Mouse (Mus musculus) frontal cortex, postnatal 25 days (tissue): ENCODE data around the gene Atf6b.
A peak's percentile ranks its signal among the peaks of the same experiment; 100 is the strongest.

Source experiments
- DNase-seq, 2 experiments: peaks; one replicate each; pipeline ENCODE4 v3.0.0; 2022; ENCODE audit warnings: low spot score in 2 of 2

The Atf6b gene

DNA sequence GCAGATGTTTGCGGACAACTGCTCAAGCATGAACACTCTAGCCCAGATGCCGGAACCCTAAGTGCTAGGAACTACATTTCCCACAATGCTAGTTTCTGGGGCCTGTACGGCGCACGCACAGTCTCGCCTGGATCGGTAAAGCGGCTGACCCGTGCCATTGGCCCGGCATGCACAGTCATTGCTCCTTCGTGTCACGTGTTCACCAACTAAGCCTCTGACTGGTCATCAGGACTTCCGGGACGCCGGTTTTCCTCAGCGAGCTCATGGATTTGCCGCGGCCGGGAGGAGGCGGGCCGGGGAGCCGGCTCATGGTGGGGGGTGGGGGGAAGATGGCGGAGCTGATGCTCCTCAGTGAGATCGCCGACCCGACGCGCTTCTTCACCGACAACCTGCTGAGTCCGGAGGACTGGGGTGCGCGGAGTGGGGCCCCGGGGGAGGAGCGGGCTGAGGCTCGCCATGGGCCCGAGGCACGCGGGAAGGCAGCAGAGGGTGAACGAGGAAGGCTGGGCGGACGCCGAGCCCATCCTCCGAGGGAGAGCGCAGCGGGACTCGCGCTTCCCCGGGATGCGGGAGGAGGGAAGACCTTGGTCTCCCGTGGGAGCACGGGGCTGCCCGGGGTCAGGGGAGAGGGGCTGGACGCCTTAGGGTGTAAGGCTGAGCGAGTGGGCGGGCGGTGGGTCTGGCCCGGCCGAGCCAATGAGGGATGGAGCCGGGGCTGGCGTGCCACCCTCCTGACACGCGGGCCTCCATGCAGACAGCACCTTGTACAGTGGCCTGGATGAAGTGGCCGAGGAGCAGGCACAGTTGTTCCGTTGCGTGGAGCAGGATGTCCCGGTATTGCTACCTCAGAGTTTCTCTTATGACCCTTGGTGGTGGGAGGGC, at the start of gene Atf6b:
Atf6b (plus strand) TSS at position 241 of the 882 bp plus-strand sequence.
- DNase-seq: peak; percentile 82 to 94

DNA sequence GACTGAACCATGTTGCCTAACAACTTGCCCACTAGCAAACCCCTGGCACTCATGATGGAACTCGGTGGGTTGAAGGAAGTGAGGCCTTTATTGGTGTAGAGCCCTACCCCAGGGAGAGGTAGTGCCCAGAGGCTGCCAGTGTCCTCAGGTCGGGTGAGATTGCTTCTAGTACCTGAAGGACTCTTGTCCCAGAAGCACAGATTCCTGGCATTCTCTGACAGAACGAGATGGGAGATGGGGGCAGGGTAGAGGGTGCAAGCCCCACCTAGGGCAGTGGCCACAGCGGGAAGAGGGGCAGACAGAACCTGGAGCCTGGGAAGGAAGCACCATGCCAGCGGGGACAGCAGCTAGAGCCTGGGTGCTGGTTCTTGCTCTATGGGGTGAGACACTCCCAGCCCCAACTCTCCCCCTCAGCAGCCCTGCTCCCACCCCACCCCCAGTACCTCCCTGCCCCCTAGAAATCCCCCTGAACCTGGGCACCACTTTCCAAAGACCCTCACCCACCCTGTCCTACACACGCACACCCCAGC, 49.3 kb upstream of the Atf6b start, which contains the start of gene Ager:
Ager (plus strand) TSS at position 297 of the 530 bp plus-strand sequence.
- no peak for DNase-seq

DNA sequence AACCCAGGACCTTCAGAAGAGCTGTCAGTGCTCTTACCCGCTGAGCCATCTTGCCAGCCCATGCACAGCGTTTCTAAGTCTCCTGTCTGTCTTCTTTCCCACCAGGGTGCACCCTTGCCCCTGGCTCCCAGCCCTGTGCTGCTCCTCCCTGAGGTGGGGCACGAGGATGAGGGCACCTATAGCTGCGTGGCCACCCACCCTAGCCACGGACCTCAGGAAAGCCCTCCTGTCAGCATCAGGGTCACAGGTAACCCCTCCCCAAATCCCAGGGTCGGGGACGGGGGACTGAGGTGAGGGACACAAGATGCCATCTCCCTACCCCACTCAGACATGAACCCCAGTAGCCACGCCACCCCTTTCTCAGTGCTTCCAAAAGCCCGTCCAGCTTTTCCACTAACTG, 47.1 kb upstream of the Atf6b start:
- DNase-seq: no peak

DNA sequence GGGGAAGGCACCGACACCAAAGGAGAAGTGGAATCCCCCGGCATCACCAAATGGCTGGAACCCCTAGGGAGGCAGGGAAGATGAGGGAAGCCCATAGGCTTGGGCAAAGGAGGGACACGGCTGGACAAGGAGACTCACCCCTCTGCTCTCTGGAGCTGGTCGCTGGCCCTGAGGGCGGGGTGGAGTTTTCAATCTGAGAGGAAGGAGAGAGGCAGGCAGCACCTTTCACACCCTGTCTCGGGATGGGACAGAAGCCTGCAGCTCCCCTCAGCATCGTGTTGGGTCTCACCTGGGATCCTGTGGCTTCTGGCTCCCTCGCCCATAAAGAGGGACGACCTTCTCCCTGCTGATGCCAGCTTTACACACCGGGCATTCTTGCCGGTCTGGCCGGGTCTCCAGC, 45.1 kb upstream of the Atf6b start:
- DNase-seq: no peak

DNA sequence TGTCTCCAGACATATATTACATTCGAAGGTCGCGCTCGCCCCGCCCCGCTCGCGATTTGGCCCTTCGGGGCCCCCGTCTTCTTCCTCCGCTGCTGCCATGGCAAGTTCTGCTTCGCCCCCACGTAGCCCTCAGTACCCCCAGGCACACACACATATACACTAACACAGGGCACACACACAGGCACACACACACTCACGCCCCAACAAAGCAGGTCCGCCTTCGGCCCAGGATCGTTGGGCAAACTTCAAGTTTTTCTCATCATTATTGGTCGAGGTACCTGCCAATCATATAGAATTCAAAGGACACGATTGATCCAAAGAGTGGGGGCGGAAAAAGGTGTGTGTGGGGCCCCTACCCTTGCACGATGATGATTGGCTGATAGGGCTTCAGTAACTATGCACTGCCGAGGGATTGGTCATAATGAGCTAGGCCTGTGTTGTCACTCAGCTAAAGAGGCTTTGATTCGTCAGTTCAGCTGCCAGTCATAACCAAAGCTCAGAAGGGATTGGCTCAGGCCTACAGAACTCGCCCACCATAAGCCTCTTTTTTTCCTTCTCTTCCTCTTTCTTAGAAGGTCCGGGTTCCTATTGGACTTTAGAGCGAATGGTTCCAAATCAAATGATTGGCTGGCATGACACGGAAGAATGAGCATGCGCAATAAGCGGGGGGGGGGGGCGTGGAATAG, 43.4 kb upstream of the Atf6b start, which contains the start of gene Rnf5:
Rnf5 (minus strand) TSS at position 316 of the 686 bp plus-strand sequence.
- peak; percentile 98 to 99 for DNase-seq

DNA sequence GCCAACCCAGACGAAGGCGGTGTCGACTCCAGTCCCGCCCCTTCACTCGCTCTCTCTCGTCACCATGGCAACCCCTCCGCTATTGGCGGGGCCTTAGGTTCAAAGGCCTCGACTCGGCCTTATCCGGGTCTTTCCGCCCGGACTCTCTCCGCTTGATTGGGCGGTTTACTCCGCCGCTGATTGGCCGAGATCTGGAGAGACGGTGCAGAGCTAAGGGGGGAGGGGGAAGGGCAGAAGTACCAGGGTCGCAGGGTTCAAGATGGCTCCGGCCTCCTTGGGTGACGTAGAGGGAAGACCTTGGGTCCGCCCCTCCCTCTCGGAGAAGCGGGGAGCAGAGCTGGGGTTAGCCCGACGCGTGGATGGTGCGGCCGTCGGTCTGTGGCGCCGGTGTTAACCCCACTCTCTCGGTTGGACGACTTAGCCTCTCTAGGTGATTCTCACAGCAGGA, 42.9 kb upstream of the Atf6b start, which contains the start of gene Agpat1:
Agpat1 (plus strand) TSS at position 202 of the 448 bp plus-strand sequence.
- DNase-seq: peak; percentile 87 to 96

DNA sequence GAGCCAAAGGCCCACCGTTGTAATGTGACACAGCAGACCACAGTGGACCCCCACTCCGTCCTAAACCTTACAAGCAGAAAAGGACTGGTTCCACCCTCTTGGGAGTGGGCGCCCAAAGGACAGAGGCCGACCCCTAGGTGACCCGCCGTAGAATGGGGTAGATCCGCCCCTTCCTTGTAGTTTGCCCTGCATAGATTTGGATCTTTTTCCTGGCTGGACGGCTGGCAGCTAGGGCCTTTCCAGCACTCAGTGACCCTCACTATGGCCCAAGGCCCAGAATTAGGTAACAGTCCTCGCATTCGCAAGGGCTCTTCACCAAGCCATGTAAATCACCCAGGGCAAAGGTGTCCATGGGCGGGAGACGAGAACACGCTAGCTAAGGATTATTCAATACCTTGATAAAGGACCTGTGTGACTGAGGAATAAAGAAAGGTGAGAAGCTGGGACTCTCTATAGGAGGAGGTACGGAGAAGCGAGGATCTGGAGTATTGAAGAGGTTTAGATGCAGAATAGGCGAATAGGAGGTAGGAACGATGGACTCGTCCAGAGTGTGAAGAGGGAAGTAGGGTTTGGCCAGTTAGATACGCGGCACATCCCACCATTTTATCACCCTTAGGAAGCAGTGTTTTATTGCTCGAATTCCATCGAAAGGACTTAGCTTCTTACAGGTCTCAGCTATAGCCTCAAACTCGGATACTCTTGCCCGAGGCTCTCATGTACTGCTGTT, 42.3 kb upstream of the Atf6b start:
- DNase-seq: no peak

DNA sequence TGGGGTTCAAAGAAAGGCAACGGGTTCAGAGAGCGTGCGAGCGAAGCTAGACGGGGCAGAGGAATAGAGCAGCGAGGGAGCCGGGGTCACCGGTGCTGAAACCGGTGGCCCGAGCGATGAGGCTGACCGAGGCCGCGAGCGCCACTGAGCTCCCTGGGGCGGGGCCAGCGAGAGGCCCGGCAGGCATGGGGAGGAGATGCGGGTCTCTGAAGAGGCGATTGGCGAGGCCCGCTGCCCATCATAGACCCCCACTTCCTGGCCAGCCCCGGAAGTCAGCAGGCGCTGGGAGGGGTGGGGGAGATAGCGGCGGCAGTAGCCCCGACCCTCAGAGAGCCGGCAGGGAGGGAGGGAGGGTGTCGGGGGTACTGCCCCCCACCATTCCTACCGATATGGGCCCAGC, 41.3 kb upstream of the Atf6b start:
- DNase-seq: peak; percentile 96 to 98

DNA sequence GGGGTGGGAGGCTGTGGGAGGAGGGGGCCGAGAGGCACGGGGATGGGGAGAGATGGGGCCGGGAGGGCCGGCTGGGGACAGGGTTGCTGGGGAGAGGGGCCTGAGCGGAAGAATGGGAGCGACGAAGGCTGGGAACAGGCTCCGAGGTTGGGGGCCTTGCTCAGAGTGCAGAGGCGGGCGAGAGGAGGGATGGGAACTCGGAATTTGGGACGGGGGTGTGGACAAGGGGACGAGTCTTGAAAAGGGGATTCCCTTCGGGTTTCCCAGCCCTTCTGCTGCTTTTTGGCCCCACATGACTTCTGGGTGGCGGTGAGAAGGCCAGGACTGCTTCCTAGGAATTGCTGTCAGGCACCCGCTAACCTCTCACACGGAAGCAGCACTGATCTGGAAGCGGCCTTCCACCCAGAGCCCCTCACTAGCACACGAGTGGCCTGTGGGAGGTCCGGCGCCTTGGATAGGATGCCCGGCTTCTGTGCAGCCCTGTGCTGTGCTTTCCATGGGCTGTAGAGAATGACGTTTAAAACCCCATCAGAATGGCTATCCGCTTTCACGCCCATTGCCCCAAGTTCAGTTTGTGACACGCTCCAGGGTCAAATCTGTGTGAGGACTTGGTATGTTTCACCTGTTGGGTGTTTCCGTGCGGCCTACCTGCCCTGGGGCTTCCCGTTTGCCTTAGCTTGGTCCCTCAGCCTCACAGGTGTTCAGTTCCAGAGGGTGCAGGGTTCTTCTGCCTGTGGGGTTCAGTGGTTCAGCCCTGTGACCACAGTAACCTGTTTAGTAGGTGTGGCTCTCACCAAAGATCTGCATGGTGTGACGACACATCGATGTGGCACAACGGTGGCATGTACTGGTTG, 40.5 kb upstream of the Atf6b start:
- no peak for DNase-seq

DNA sequence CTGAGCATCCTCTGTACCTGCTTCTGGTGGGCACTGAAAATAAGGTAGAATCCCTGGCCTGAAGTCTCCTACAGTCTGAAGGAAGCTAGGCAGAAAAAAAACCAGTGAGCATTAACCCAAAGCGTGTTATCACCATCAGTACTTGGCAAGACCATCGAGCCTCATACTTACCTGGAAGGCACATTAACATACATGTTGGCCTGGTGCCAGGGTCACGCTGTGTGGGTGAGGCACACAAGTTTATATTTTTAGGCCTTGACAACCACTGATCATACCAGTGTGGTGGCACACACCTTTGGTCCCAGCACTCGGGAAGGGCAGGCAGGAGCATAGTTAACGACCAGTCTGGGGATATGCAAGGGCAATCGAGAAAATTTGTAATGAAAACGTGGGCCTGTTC, 38.9 kb upstream of the Atf6b start:
- no peak for DNase-seq

DNA sequence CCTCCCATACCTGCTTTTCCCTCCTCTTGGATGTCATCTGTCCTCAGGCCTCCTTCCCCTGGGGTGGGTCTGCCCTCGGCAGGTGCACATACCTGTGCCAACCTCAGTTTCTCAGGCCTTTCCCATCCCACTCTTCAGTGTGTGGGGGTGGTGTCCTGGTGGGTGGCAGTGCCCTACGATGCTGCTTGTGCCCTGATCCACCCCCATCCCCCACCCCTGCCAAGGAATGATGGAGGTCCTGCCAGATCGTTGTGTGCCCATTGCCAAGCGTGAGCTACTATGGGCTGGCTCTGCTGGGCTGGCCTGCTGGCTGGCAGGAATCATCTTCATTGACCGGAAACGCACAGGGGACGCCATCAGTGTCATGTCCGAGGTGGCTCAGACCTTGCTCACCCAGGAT, 35.9 kb upstream of the Atf6b start:
- DNase-seq: no peak

DNA sequence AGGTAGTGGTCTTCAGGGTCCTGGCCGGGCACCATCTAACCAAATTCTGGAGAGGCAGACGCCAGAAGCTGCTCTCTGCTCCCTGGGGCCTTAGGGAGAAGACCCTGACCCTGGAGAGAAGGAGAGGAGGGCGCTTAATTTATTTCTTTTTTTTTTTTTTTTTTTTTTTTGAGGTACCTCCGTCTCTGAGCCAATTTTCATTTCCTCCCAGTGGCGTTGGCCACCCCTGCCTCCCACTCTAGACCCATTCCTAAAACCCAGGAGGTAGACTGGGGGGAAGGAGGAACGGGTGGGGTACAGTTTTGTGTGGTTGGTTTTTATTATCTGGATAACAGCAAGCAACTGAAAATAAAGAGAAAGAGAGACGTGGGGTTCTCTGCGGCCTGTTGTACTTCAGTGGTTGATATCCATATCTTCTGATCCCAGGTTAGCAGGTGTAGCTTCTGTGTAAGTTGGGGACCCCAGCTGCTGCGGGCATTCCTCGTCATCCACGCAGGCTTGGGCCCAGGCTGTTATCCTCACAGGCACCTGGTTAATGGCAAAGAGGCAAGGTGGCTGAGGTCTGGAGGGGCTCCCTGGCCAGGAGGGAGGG, 33.8 kb upstream of the Atf6b start:
- DNase-seq: no peak

DNA sequence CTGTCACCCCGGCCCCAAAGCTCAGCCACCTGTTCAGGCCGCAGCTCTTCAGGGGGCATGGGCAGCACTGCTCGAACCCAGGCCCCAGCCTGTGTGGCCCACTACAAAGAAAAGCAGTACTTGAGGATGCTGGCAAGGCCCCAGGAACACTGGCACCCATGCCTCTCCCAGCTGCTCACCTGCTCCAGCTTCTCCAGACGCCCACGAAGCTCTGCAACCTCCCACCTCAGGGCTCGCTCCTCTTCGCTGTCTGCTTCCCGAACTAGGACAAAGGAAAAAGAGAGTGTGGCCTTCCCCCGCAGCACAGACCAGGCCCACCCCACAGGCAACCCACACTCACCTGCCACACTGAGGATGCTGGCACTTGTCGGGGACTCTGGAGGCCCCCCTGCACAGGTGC, 33.1 kb upstream of the Atf6b start:
- DNase-seq: no peak

DNA sequence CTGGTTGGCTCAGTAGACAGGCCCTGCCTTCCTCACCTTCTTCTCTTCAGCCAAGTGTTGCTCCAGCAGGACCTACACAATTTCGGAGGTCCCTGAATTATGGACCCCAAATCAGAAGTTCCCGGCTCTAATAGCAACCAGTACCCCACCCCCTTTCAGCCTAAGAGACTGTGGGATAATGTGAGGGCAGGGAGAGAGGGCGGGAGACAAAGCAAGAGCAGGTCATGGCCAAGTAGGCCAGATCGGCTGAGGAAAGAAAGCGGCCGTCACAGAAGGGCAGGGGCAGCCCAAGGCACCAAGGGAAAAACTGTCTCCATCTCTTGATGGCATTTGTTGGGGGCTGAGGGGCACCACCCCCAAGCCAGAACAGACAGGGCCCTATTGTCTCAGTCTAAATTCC, 31.1 kb upstream of the Atf6b start, which contains the start of gene Egfl8:
Egfl8 (minus strand) TSS at position 101 of the 400 bp plus-strand sequence.
- DNase-seq: no peak

DNA sequence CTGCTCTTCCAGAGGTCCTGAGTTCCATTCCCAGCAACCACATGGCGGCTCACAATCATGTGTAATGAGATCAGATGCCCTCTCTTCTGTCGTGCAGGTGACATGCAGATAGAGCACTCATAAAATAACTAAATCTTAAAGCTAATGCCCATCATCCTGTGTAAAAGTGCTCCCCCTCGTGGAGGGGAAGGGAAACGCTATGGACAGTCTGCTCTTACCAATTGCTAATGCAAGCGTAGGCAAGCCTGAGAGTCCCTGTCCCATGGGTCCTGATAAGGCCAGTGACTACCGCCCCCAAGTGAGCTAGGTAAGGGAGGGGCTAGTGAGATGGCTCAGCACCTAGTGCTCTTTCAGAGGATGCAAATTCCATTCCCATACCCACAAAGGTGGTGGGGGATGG, 27.9 kb upstream of the Atf6b start:
- DNase-seq: no peak

DNA sequence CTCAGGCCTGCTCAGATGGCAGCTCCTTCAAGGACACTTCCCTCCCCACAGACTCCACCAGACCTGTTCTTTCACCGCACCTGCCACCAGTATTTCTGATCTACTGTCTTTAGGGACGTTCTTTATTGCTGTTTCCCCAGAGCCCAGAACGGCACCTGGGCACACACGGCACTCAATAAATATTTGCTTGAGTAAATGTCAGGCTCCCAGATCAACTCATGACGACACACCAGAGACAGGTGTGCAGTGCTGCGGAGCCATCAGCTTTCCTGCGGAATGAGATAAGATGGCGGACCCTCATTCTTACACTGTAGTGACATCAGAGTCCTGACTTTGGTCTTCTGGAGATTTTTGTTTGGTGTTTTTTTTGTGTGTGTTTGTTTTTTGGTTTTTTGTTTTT, 25.9 kb upstream of the Atf6b start:
- no peak for DNase-seq

DNA sequence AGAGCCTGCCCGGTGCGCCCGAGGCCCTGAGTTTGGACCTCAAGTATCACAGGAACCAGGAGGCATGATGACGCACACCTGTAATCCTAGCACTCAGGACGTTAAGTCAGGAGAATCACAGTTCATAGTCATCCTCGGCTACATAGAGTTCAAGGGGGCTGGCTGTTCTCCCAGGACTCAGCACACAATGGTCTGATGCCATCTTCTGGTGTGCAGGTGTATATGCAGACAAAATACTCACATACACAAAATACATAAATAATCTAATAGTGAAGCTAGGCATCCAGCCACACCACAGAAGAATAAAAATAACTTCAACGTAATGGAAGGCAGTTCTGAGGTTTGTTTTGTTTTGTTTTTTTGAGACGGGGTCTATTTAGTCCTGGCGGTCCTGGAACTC, 23.8 kb upstream of the Atf6b start:
- no peak for DNase-seq

DNA sequence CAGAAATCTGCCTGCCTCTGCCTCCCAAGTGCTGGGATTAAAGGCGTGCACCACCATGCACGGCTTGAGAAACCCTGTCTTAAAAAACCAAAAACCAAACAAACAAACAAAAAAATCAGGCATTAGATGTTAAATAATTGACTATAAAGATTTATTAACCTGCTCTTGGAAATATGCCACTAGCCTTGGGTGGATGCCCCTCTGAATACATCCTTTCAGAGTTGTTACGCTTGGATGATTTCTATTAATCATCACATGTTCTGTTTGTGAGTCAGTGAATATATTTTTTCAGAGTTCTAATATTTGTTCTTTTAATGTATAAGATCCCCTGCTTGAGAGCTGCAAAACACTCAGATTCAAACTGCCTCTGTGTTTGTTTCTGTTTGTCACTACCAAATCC, 22.0 kb upstream of the Atf6b start:
- DNase-seq: no peak

DNA sequence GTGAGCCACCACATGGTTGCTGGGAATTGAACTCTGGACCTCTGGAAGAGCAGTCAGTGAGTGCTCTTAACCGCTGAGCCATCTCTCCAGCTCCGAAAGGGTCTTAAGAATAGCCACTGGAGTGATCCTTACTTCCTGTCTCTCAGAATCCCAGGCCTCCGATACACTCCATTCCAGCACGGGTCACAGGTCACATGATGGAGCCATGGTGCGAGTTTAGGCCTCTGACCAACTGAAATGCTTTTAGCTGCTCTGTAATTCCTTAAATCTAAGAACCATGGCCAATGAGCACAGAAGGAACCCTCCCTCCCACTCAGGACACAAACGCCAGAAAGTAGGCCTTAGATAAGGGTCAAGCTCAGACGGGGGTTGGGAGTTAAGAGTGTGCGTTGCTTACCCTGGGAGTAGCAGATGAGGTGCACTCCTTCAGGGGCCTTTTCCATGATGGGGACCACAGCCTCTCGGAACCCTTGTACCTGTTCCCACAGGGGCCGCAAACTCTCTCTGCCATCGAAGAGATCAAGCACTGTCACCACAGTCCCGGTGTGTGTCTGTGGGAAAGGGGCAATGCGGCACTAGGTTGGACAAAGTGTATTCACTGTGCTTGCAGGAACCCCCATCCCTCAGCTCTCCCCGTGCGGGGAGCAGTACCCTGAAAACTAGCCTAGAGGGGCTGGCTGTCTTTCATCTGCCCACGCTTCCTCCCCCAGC, 20.7 kb upstream of the Atf6b start:
- no peak for DNase-seq

DNA sequence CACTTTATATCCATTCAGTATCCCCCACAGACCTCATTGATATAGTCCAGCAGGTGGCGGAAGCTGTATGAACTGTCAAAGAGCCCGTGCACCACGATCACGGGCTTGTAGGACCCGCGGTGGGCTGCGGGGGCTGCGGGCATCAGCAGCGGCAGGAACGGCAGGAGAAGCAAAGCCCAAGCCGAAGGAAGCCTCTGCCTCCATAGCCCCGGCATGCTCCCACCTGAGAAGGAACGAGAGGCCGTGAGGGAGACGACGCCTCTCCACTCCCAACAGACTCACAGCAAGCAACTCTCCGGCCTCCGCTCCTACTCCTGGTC, 20.2 kb upstream of the Atf6b start:
- DNase-seq: no peak
